Mouse (Mus musculus): ENCODE data around the gene Crnkl1.

Gene Crnkl1

DNA sequence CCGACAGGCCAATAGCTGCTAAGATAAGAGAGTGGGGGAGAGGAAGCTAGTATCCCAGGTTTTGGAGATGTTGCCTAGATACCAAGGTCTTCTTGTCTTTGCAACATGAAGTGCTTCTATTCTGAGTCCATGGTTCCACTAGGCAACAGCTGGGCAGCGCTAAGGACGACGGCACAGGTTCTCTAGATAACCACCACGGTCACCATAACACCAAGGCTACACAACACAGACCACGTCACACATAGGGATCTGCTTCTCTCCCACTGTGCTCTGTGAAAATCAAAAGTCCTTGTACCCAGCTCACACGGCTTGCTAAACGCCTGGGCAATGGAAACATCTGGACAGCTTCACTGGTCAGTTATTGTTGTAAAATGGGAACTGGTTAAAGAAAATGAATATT is 2.2 kb upstream of the Crnkl1 start:
- in situ Hi-C loops (cut with MboI, MseI) = loop anchor here in 1 of 2 experiments (10.0 kb wide), 1 partner anchor 568 kb away; no protein-coding TSS in a partner anchor

DNA sequence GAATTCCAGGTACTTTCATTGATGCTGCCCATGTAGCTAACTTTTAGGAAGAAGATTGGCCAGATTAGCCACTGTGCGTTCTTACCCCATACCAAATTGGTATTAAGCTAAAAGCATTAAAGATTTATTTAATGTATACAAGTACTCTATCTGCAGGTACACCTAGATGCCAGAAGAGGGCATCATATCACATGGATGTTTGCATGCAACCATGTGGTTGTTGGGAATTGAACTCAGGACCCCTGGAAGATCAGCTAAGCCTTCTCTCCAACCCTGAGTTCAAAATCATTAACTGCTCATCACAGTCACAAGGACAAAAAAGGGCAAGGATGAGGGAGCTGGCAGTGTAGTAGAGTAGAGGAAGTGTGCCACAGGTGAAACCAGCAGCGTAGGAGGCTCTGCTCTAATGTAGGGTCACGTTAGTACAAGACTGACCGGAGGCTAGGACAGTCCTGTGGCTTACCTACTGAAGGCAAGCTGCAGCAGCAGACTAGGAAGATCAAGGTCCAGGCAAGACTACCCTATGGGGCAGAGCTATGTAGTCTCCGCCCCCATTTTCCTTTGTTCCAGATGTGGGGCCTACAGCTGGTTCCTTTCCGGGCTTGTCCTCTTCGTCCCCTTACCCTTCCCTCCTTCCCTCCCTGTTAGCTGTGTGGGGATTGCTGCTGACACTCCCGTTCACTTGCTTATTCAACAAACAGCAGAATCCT is 13.7 kb downstream of the Crnkl1 start:
- in situ Hi-C loops (cut with MboI, MseI) = loop anchor here (25.0 kb wide), 3 partner anchors 1141 to 1659 kb away; partner anchors contain the start of genes Dtd1 (in 2 of the 2), Smim26 (in 2 of the 2), Mgme1 (in 1 of the 2) and Snx5 (in 1 of the 2)

DNA sequence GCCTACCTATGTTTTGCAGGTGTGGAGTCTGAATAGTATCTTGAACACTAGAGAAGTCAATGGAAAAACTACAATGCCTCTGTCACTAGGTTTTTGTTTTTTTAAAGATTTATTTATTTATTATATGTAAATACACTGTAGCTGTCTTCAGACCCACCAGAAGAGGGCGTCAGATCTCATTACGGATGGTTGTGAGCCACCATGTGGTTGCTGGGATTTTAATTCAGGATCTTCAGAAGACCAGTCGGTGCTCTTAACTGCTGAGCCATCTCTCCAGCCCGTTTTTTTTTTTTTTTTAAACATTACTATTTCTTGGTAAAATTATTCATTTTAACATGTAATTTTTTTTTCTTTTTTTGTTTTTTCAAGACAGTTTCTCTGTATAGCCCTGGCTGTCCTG is 28.9 kb downstream of the Crnkl1 start:
- in situ Hi-C loops (cut with MboI, MseI) = loop anchor here (25.0 kb wide), 3 partner anchors 1156 to 1644 kb away; partner anchors contain the start of genes Dtd1 (in 2 of the 2), Smim26 (in 2 of the 2), Mgme1 (in 1 of the 2) and Snx5 (in 1 of the 2)

DNA sequence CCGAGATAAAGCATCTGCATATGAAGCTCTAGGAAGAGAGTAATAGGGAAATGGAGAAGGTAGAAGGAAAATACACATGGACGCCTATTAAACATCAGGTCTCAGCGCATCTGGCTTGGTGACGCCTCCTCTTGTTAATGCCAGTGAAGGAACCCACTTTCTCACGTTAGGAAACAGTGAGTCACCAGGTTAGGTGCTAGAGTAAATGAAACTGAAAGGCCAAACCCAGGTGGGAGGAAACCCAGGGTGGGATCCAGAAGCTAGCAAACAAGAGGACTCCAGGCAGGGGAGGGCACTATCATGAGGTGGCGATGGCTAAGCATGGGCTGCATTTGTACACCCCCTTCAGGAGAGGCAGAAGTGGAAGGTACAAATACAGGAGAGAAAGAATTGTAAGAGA is 29.7 kb downstream of the Crnkl1 start:
- in situ Hi-C loops (cut with MboI, MseI) = loop anchor here (25.0 kb wide), 3 partner anchors 1157 to 1643 kb away; partner anchors contain the start of genes Dtd1 (in 2 of the 2), Smim26 (in 2 of the 2), Mgme1 (in 1 of the 2) and Snx5 (in 1 of the 2)

DNA sequence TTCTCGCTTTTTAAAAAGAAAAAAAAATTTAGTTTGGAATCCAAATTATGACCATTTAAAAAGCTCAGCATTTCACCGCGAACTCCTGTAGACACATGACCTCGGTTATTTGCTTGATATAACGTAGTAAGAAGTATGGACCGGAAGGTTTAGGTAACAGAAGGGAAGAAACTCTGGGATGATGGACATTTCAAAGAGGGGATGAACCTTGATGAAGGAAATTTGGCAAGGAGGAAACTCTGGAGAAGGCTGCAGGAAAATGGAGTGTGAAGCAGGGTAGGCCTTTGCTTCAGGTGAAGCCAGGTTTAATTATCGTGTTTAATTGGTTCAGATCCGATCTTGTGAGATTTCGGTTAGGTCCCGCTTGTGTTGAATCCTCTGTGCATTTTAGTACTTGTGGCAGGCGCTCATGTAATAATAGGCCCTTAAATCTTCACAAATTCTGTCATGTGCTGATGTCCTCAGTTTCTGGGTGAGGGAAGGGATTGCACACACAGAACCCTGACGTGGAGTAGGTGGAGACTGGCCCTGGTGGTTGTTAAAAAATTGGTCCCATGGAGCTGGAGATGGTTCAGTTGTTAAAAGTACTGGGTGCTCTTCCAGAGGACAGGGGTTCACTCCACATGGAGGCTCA is 30.7 kb downstream of the Crnkl1 start:
- in situ Hi-C loops (cut with MboI, MseI) = loop anchor here (25.0 kb wide), 3 partner anchors 1158 to 1642 kb away; partner anchors contain the start of genes Dtd1 (in 2 of the 2), Smim26 (in 2 of the 2), Mgme1 (in 1 of the 2) and Snx5 (in 1 of the 2)

DNA sequence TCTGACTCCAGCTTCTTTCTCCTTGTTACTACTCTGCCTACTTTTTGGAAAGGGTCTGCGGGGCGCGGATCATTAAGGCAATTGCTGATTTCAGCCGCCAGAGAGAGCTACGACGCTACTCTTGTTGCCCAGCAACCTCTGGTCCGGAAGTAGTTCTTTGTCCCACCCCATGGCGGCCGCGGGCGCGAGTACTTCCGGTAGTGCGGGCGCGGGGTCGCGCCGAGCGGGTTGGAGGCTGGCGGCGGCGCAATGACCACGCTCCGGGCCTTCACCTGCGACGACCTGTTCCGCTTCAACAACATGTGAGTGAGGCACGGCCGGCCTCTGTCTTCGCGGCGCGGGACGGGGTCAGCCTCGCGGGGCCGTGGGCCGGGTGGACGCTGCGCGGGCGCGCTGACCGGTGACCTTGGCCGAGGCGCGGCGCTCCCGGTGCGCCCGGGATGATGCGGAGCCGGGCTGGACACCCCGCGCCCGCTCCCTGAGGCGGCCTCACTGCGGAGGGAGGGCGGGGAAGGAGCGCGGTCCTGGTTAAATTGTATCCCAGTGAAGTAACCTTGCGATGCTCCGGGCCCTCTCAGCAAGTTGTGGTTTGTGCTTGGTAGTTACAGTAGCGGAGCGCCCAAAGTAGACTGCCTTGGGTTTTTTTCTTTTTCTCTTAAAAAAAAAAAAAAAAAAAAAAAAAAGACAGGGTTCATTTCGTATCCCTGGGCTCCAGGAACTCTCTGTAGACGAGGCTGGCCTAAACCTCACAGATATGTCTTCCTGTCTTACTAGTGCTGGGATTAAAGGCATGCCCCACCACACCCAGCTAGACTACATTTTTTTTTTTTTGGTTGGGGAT is 31.5 kb downstream of the Crnkl1 start:
- in situ Hi-C loops (cut with MboI, MseI) = loop anchor here (25.0 kb wide), 3 partner anchors 1159 to 1641 kb away; partner anchors contain the start of genes Dtd1 (in 2 of the 2), Smim26 (in 2 of the 2), Mgme1 (in 1 of the 2) and Snx5 (in 1 of the 2)

DNA sequence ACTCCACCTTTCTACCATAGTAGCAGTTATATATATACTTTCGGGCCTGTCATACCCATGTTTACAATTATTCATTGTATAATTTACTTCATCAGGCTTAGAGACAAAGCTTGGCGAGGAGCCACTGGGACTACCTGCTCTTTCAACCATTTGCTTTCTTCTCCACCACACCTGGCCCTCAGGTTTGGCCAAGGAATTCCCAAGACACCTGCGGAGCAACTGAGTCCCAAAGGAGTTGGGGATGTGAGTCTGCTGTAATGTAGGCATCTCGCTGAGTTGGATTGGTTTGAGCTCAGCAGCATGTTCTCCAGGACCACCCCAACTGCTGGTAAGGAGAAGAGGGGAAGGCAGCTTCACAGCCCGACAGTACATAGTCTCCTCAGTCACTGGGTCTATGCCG is 33.0 kb downstream of the Crnkl1 start, which contains the start of gene Naa20:
Gene Naa20, plus strand, starts transcription at position 239 of the 400 bp plus-strand sequence.
- in situ Hi-C loops (cut with MboI, MseI) = loop anchor here (25.0 kb wide), 3 partner anchors 1160 to 1640 kb away; partner anchors contain the start of genes Dtd1 (in 2 of the 2), Smim26 (in 2 of the 2), Mgme1 (in 1 of the 2) and Snx5 (in 1 of the 2)

DNA sequence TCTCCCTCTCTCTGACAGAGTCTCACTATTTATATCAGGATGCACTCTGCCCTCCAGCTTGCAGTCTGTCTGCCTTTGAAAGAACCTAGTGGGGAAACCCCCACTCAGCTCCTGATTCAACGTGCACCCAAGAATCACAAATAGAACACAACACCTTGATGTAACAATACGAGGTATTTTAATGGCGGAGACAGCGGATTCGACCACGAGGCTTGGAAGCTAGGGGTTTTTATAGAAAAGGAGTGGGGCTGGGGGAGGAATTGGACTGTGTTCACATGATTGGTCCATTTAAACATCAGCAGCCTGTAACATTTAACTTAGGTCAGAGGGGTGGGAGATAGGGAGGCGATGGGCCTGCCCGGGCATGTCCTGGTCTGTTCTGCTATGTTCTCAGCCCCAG is 34.5 kb downstream of the Crnkl1 start:
- in situ Hi-C loops (cut with MboI, MseI) = loop anchor here (25.0 kb wide), 3 partner anchors 1162 to 1638 kb away; partner anchors contain the start of genes Dtd1 (in 2 of the 2), Smim26 (in 2 of the 2), Mgme1 (in 1 of the 2) and Snx5 (in 1 of the 2)

DNA sequence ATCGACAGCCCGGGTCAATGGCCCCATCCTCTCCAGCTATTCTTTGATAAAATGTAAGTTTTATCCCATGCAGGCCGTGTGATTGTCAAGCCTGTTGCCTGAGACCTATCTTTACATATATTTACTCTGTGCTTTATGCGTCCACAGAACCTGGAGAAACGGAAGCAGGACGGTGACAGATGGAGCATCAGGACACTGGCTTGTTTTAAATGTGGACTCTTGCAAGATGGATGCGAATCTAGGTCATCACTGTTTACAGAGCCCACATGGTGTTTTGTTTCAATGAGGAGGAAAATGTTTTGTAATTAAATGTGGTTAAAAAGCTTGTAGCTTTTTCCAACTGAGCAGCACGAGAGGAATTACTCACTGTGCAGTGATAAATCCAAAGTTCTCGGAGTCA is 36.7 kb downstream of the Crnkl1 start:
- in situ Hi-C loops (cut with MboI, MseI) = no loop called here

DNA sequence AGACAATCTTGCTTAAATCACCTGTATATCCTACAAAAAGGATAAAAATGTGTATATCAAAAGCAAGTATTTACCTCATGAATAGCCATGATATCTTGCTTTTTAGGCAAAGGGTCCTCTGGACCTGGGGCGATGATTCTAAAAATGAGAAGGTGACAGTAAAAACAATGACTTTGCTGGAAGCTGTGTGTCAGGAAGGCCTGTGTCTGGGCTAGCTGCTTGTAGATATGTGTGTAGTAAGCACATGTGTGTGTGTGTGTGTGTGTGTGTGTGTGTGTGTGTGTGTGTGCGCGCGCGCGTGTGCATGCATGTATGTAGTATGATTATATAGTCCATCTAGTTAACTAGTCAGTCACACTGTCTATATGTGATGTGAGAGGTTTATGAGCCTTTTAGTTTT is 41.1 kb downstream of the Crnkl1 start:
- in situ Hi-C loops (cut with MboI, MseI) = no loop called here

DNA sequence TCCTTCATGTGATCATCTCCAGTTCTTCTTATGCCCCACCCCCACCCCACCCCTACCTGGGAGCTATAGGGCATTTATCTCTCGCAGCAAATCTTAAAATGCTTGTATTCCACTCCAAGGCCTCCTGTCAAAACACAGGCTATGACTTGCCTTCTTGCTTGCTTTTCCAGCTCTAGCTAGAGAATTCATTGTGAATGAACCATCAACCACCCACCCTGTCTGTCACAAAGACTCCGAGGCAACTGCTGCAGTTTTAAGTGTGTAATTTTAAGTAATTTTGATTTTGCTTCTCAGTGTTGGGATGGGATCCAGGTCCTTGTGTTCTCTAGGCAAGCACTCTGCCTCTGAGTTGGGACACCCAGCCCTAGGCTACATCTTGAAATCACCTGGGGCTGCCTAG is 44.2 kb downstream of the Crnkl1 start:
- in situ Hi-C loops (cut with MboI, MseI) = no loop called here

DNA sequence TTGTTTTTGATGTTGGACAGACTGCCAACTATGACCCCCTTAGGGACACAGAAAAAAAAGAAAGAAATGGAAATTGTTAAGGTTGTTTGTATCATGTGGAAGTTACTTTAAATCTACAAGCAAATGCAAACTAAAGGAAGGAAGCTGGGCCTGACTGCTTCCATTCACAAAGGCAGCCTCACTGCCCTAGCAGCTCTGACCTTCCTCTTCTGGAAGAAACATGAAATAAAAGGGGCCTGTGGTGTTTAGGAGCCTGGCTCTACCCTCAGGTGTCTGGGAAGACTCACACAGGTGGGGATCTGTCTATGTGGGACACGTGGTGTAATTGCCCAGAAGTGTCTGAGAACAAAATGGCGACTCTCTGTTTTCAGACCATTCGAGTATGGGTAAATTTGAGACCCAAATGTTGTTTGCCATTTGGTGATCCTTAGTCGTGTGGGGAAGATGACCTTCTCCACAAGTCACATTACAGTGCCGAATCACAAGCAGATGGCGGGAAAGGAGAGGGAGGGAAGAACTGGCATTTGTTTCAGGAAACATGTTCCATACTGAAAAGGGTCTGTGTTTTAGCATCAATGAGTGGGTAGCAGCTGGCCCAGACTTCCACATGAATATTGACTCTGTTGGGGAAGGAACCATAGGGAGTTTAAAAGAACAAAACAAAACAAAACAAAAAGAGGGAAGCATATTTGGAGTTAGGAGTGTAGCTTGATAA is 45.9 kb downstream of the Crnkl1 start:
- in situ Hi-C loops (cut with MboI, MseI) = no loop called here

DNA sequence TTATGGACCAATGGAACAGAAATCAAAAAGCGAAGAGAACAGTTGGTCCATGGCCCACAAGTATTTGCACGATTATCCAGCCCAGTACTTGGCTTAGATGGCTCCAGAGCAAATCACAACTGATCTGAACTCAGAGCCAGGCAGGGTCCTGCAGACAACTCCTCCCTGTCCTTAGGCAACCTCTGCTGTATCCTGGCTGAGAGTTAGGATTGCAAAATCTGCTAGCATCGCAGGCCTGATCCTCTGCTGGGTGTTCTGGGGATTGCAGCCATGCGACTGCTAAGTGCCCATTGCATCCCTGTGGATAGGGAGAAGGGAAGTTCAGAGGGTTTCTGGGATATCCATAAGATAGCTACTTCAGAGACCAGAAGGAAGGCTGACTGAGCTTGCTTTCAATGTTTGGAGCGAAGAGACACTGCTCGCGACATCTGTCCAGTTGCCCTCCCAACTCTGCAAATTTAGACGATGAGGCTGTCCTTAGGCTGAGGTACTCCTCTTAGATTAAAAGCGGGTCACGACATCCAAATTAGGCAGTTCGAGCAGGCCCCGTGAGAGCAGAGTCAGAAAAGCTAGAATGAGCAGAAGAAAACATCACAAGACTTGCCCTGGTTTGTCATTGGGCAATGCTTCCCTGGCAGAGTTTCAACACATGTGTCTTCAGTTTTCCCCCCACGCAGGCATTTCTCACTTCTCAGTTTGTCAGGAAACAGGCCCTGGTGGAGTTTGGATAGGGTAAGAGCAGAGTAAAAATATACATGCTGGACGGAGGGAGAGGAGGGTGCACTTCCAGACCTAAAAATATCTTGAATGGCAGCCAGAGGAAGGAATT is 46.7 kb downstream of the Crnkl1 start:
- in situ Hi-C loops (cut with MboI, MseI) = no loop called here

DNA sequence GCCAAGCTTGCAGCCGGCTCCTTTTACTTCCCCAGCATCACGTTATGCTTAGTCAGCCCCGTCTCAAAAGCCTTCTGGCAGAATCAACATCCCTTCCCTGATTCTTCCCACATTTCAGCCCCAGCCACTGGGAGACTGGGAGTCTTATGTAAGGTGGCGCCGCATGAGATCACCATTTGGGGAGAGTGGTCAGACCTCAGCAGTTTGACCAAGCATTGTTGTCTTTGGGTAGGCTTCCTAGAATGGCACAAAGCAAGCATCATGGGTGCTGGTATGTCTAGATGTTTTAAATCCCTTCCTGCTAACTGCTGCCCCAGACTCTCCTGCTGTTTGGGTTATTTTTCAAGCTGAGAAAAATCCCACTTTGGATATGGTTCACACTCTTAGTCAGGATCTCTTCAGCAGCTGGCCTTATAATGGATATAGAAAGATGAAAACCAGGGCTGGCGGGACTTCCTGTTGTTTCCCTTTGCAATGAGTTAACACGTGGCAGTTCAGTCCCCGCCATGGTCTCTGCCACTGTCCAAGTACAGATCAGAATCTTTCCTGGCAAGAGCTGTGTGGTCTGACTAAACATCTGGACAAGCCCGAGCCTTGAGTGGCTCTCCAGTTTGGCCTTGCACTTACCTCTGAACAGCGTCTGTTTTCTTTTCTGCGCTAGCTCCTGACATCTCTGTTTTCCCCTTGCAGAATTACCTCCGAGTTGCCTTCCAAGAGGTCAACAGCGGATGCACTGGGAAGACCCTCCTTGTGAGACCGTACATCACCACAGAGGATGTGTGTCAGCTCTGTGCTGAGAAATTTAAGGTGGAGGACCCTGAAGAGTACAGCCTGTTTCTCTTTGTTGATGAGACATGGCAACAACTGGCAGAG is 49.7 kb downstream of the Crnkl1 start:
- in situ Hi-C loops (cut with MboI, MseI) = loop anchor here (5.0 kb wide), 2 partner anchors 183 to 188 kb away; no protein-coding TSS in a partner anchor

DNA sequence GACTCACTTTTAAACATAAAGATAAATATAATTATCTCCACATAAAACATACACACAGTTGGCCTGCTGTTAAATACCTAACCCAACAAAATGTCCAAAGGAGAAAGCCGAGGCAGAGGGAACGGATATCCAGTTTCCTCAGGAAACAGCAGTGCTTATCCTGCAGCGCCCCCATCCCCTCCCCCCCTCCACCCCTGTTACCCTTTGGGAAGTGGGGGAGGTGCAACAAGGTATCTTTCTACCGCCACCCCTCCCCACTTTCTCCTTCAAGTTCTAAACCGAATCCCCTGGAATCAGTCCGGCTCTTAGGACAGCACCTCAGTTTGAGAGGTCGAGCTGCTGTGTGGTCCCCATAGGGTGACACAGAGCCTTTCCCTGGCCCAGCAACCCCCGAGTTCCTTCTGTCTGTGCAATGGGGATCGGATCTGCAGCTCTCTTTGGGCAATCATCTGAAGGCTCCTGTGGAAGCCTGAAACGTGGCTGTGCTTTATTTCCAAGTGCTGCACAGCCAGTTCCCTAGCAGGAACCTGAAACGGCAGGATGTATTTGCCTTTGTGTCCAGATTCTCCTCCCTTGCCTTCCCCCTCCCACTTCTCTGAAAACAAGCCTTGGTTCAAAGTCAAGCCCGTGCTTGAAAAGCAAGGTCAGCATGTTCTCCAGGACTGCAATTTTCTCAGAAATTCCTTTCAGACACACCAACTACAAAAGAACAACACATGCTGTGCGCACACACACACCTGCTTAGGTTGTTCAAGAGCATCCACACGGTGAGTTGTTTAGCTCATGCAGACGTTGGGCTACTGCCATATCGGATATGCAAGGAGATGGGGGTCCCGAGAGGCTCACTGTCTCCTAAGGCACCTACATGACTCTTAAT is 50.5 kb downstream of the Crnkl1 start:
- in situ Hi-C loops (cut with MboI, MseI) = loop anchor here (5.0 kb wide), 2 partner anchors 182 to 187 kb away; no protein-coding TSS in a partner anchor

DNA sequence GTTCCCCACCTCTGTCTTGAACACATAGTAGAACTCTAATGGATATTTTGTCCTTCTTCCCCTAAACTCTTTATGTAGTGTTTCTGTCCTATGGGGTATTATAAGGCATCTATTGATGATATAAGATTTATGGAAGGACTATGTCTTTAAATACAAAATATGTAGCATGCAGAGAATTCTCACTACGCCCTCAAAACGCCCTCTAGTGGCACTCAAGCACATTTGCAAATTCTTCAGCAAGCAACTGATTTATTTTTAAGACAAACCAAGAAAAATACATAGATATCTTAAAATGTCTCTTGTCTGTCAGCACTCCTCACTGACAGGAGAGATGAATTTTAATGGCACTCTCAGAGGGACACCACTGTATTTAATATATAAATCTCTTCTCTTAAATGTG is 52.4 kb downstream of the Crnkl1 start:
- in situ Hi-C loops (cut with MboI, MseI) = loop anchor here (5.0 kb wide), 2 partner anchors 180 to 185 kb away; no protein-coding TSS in a partner anchor

DNA sequence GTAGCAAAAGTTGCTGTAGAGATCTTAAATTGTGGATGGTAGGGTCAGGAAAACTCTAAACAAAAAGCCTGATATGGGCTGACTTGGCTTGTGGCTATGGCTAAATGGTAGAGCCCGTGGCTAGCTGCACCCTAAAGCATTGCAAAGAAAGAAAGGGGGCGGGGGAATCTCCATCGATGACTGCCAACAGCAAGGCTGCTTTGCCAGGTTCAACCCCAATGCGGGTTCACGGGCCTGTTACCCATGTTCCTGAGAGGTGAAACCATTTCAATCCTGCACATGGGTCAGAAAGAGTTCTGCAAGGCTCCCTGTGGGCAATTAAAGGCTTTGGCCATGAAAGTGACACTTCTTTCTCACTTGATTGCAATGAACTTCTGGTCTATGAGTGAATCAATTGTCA is 52.9 kb downstream of the Crnkl1 start:
- in situ Hi-C loops (cut with MboI, MseI) = loop anchor here (5.0 kb wide), 2 partner anchors 180 to 185 kb away; no protein-coding TSS in a partner anchor
